In genomic region chr3:95042838-95043229, GRCm38 (mm10) we compare ENCODE assay signal across 7 mouse cellular contexts. TPM values are rescaled to one million over a fixed set of nuclear protein-coding genes. Genes with fewer than 3 reads are reported as not detected.
DNase-seq lines count a peak whose midpoint lies in the region; ATAC-seq and TF ChIP-seq lines count a peak whose summit lies in the region.

No protein-coding gene starts in this region.

- peak overlapping the region; percentile 68 for H3K4me2 ChIP-seq in limb, embryonic 13.5 days (replicated peaks)

- no peak for TF ChIP-seq POLR2A in spleen, adult 2 months (IDR thresholded peaks at IDR 0.05; ENCODE audit: low read depth, low read length)

- no peak for TF ChIP-seq CTCF in spleen, adult 2 months (IDR thresholded peaks at IDR 0.05; ENCODE audit: extremely low read depth, insufficient read depth, insufficient read length, insufficient replicate concordance)

- H3K36me3 ChIP-seq in spleen, adult 2 months (ENCODE audit: control insufficient read depth, insufficient read depth, low read length) = 0 out of 2 replicates have a peak, but pooled peaks cover 2% of the 10 kb centered on the region
- H3K36me3 ChIP-seq in limb, embryonic 13.5 days = peaks cover 17% of the 10 kb centered on the region

- H3K27me3 ChIP-seq in spleen, adult 2 months (ENCODE audit: control insufficient read depth, insufficient read depth, low read length) = no peaks in the 10 kb centered on the region
- H3K27me3 ChIP-seq in limb, embryonic 13.5 days = no peaks in the 10 kb centered on the region

- peaks cover 4% of the 10 kb centered on the region; the same call in 1 of the 2 replicates for H3K4me1 ChIP-seq in spleen, adult 2 months (ENCODE audit: control insufficient read depth, insufficient read depth, insufficient read length)
- H3K4me1 ChIP-seq in limb, embryonic 13.5 days = peaks cover 13% of the 10 kb centered on the region

- ATAC-seq in erythroblast, adult 5-6 weeks (replicated peaks; ENCODE audit: low FRiP score, poor library complexity, severe bottlenecking) = peak; percentile 50
- ATAC-seq in limb, embryonic 13.5 days (ENCODE audit: low FRiP score, low read depth) = peak; percentile 55
- peak; percentile 68 for ATAC-seq in neutrophil, adult 5-6 weeks (ENCODE audit: extremely low read depth, insufficient number of reproducible peaks, low FRiP score, poor library complexity, severe bottlenecking)

- H3K4me3 ChIP-seq in spleen, adult 2 months (ENCODE audit: extremely low read depth, insufficient read depth, insufficient read length) = peak overlapping the region; percentile 37
- H3K4me3 ChIP-seq in limb, embryonic 13.5 days = peak overlapping the region; percentile 88

- H3K9ac ChIP-seq in limb, embryonic 13.5 days = peak overlapping the region; percentile 50

- no peaks in the 10 kb centered on the region for H3K9me3 ChIP-seq in limb, embryonic 13.5 days

- WGBS in spleen, adult 2 months = 1% methylated on average over 7 of the region's 7 CpGs
- WGBS in limb, embryonic 13.5 days = 28% methylated on average over 7 of the region's 7 CpGs

- peak in 1 of 2 experiments; percentile 27 for DNase-seq in spleen, adult 2 months (ENCODE audit: low read depth in 1 of 2, low spot score in 2 of 2)
- DNase-seq in spleen, adult 12 weeks (ENCODE audit: low spot score) = no peak
- DNase-seq in left cerebral cortex, adult 9 months (ENCODE audit: low spot score in 2 of 2) = no peak
- DNase-seq in frontal cortex, postnatal 14 days (ENCODE audit: low spot score in 2 of 2) = no peak

- peak overlapping the region; percentile 76 for H3K27ac ChIP-seq in spleen, adult 2 months (ENCODE audit: insufficient read depth, low read length)
- H3K27ac ChIP-seq in limb, embryonic 13.5 days = peak overlapping the region; percentile 58; the same call in 1 of the 2 replicates

RNA-seq across cellular contexts. Expression of gene Psmd4, which starts 0.4 kb away (rescaled TPM):
- 90.5 and 108 TPM in 2 replicates for polyA plus RNA-seq in spleen, adult 2 months (2012; rRNA removed)
- 76.9 and 89.3 TPM in 2 replicates for total RNA-seq in erythroblast, adult 5-6 weeks (2015; ENCODE audit: low replicate concordance)
- 102 and 150 TPM in 2 replicates for total RNA-seq in erythroblast, adult 5-6 weeks (2017; ENCODE audit: low replicate concordance)
- polyA plus RNA-seq in limb, embryonic 13.5 days (2015; fragmentation: Nextera tagmentation; extraction: Ambion mirVana) = 282 and 310 TPM in 2 replicates
- 163 and 195 TPM in 2 replicates for total RNA-seq in neutrophil, adult 5-6 weeks (2017)

RNA-seq across cellular contexts. Expression of gene Zfp687, which starts 27.6 kb away (rescaled TPM):
- 18.5 and 21.0 TPM in 2 replicates for polyA plus RNA-seq in spleen, adult 2 months (2012; rRNA removed)
- total RNA-seq in erythroblast, adult 5-6 weeks (2015; ENCODE audit: low replicate concordance) = 5.9 and 6.5 TPM in 2 replicates
- 4.3 and 6.4 TPM in 2 replicates for total RNA-seq in erythroblast, adult 5-6 weeks (2017; ENCODE audit: low replicate concordance)
- polyA plus RNA-seq in limb, embryonic 13.5 days (2015; fragmentation: Nextera tagmentation; extraction: Ambion mirVana) = 23.5 and 24.4 TPM in 2 replicates
- 22.7 and 34.4 TPM in 2 replicates for total RNA-seq in neutrophil, adult 5-6 weeks (2017)
